Mouse (Mus musculus): Measurements from ENCODE around the gene Trim24.
"Not testable (repeated sequence)": the region's sequence is repeated elsewhere in the genome, so short reads cannot be mapped to it uniquely, and the experiment has no call there.

The Trim24 gene

GRCm38 (mm10) chr6:37870245-37871136 is at the start of gene Trim24:
Trim24 (plus strand) TSS chr6:37870811.
- peak; percentile 98 for DNase-seq (ENCODE audit: low spot score)

- no peak for DNase-seq (ENCODE audit: low spot score)
Measured at GRCm38 (mm10) chr6:37821531-37822051, 49.0 kb upstream of the Trim24 start.

- DNase-seq (ENCODE audit: low spot score), result no peak
Measured at GRCm38 (mm10) chr6:37822390-37822789, 48.2 kb upstream of the Trim24 start.

DNA sequence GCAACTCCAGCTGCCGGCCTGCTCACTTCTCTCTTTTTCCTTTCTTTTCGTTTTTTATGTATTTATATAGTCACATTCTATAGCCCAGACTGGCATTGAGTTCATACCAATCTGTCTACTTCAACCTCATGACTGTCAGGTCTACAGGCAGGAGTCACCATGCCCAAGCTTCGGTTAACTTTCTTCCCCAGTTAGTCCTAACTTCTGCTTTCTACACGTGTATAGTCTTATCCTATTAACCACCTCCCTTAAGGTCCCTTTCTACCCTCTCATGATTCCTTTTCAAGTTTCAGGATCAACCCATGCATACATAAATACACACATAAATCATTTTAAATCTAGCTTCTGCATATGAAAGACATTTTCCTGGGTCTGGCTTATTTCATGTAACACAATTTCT is 46.9 kb upstream of the Trim24 start:
- DNase-seq (ENCODE audit: low spot score), result no peak

DNA sequence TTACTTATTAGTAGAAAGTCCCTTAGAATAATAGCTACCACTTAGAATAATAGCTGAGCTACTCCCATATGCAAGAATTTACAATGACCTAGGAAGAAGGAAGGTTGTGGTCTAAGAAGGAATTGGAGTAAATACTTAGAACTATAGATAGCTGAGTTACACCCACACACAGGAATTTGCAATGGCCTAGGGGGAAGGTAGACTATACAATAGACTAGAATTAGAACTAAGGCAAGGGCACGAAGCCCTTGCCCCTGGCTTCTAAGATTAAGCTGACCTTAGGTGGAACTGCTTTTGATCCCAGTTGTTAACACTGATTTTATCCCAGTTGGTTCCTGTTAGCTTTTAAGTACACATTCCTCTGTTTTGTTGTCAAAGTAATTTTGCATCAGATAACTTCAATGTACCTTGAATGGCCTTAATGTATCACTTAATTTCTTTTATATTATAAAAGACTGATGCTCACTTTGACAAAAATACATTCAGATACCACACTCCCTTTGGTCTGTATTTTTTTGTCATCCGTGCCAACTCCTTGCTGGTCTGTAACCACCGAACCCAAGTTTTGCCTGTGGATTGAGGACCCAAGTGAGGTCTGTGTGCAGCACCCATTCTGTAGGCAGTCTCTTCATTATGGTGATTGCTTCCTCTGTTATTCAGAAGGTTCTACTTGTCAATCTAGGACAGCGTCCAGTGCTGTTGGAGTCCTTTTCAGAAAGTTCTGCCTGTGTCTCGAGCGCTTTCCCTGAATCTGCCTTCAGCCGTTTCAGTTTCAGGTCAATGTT is 45.1 kb upstream of the Trim24 start:
- DNase-seq (ENCODE audit: low spot score), result not testable (repeated sequence)

DNA sequence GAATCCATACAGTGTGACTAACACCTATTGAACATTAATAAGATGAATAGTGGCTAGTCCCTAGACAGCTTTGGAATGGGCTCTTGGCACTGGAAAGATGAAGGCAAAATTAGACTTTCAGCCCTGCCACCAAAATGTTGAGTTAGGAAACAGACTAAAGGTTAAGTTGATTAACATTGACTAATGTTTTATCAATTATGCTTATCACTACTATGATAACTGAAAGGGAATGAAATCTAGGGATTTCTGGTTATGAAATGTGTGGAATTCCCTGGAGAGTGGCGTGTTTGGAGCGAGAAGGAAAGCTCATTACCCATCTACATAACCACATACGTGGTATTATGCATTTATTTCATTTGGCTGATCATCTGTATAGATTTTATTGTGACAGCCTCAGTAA is 41.7 kb upstream of the Trim24 start:
- no peak for DNase-seq (ENCODE audit: low spot score)

DNA sequence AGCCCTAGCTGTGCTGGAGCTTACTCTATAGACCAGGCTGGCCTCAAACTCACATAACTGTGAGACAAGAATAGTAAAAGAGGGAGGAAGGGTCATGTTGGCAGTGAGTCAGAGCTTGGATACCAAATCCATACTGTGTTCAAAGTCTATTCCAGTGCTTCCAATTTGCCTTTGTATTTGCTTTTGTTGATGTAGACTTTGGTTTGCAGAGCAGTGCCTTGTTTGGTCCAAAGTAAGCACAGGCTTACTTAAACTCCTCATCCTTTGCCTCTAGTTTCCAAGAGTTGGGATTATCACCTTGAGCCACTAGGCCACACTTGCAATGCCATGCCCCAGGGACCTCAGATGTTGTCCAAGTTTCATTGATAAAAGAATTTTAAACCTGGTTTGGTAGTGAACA is 41.0 kb upstream of the Trim24 start:
- DNase-seq (ENCODE audit: low spot score), result no peak

DNA sequence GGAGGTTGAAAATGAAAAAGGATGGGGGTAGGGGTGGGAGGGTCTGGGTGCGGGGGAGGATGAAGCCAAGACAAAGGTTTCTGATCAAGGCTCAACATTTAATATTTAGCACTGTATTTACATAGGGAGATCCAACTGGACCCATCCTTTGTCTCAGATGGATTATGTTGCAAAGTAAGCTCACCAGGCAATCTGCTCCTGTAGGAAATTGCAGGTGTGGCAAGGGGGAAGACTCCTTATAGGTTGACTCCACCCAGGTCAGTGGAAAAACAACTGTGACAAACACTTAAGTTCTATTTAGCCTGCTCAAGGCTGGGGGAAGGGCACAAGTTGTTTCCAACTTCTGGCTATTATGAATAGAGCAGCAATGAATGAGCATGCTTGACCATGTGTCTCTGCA is 36.9 kb upstream of the Trim24 start:
- no peak for DNase-seq (ENCODE audit: low spot score)

DNA sequence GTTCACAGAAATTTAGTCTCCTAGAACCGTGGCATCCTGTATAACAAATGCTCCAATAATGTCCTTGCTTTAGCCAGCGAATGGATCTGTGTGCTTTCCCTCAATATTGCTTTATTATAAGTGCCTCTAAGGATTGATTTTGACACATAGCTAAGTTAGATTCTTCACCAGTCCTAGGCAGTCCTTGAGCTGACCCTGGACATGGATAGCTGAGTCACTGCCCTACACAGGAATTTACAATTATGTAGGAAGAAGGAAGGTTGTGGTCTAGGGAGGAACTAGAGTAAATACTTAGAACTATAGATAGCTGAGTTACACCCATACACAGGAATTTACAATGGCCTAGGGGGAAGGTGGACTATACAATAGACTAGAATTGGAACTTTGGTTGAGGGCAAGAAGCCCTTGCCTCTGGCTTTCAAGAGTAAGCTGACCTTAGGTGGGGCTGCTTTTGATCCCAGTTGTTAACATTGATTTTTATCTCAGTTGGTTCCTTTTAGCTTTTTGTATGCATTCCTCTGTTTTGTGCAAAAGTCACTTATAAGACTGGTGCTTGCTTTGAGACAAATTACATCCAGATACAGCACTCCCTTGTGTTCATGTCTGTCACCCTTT is 33.6 kb upstream of the Trim24 start:
- DNase-seq (ENCODE audit: low spot score), result not testable (repeated sequence)

DNA sequence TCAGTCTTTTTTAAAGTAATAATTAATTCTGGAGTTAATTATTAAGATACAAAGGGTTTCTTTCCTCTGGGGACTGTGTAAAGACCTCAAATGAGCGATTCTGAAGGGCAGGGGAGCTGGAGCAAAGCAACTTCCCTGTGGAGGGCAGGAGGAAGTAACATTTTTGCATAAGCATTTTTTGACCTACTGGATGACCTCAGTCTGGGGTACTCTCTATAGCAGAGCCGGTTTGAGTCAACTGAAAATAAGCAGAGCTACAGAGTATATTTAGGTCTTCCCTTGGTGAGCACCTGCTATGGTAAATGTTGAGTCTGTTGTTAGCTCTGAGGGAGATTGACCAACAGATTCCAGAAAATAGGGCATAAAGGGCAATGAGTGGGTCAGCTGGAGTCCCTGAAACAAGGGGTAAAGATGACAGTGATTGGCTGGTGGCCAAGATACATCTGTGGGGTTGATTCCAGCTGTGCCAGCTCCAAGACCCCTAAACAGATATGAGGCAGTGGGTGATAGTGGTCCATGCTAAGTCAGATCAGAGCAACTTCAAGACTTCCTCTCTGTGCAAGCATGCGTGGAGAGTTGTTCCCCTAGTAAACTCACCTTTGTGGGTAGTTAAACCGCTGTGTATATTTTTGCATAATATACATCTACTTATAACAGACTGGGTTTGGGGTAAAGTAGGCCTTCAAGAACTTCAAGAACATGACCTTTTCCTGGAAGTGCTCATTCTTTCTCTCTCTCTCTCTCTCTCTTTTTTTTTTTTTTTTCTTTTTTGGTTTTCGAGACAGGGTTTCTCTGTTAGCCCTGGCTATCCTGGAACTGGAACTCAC is 27.6 kb upstream of the Trim24 start:
- no peak for DNase-seq (ENCODE audit: low spot score)

DNA sequence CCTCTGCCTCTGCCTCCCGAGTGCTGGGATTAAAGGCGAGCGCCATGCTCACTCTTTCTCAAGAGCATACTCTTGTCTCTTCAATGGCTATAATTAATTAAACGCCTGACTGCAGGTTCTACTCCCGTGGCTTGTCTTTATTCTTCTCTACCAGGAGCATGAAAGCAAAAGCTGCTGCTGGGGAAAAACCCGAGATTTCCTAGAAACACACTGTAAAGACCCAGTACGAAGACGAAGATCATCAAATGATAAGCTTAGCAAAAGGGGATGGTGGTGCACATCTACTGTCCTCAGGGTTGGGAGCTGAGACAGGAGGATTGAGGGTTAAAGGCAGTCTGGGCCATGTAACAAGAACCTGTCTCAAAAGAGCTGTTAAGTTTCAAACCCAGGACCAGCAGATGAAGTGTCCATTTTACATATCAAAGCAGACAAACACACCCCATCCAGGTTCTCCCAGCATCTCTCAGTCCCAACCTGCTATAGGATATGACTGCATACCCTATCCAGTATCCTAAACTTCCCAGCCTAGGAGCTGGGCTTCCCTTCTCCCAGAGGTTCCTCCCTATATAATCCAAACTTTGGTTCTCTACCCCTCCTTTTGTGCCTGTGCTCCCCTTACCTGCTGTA is 26.9 kb upstream of the Trim24 start:
- DNase-seq (ENCODE audit: low spot score), result no peak

GRCm38 (mm10) chr6:37844947-37845346 is 25.7 kb upstream of the Trim24 start:
- DNase-seq (ENCODE audit: low spot score), result not testable (repeated sequence)

DNA sequence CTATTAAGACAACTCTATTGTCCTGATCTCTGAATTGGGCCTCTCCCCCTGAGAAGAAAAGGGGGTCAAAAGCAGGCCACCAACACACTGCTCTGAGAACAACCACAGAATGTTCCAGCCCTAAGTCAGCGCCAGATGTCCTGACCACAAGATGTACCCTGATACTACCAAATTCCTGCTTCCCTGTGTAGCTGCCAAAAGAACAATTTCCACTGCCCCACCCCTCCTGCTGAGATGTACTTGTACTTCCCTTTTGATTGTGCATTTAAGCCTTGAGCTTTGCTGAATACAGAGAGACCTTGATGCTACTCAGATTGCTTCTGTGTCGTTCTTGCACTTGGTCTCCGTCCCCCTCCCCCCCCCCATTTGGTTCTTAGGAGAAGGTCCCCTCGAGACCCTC is 23.1 kb upstream of the Trim24 start:
- DNase-seq (ENCODE audit: low spot score), result not testable (repeated sequence)

GRCm38 (mm10) chr6:37851352-37851751 is 19.3 kb upstream of the Trim24 start:
- DNase-seq (ENCODE audit: low spot score), result no peak

DNA sequence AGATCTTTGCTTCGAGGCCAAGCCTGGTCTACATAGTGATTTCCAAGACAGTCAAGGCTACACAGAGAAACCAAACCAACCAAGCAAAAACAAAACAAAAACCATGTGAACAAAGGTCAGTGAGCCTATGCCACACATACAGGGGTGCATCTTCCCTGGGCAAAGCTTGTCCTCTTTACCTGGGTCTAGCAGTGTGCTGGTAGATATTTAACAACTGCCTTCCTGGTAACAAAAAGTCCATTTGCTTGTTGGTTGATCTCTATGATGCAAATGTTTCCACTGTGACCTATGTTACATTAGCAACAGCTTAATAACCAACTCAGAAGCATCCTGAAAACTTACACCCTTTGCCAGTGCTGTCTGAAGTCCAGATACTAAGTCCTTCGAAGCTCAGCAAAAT is 17.3 kb upstream of the Trim24 start:
- no peak for DNase-seq (ENCODE audit: low spot score)

- DNase-seq (ENCODE audit: low spot score), result no peak
Measured at GRCm38 (mm10) chr6:37855384-37855783, 15.2 kb upstream of the Trim24 start.

- DNase-seq (ENCODE audit: low spot score), result not testable (repeated sequence)
Measured at GRCm38 (mm10) chr6:37856300-37856699, 14.3 kb upstream of the Trim24 start.

DNA sequence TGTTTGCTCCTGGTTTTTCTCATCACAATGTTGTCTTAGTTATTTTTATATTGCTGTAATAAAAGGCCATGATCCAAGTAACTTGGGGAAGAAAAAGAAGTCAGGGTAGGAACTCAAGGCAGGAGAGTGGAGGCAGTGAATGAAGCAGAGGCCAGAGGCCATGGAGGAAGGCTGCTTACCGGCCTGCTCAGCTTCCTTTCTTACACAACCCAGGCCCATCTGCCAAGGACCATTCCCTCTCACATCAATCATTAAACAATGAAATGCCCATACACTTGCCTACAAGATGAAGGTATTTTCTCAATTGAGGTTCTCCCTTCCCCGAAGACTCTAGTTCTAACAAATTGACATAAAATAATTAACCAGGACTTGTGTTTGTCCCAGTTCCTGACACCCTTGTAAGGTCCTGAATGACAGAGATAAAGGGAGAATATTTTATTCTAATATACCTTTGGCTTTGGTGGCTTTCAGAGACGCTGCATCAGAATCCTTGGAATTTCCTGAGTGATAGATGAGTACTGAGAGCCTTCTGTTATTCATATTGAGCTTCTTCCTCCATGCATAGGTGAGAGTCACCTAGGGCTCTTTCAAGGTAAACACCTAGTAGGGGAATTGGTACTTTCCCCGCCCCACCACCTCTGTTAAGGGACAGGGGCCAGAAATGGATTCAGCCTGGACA is 13.3 kb upstream of the Trim24 start:
- DNase-seq (ENCODE audit: low spot score), result no peak

GRCm38 (mm10) chr6:37858126-37858525 is 12.5 kb upstream of the Trim24 start:
- no peak for DNase-seq (ENCODE audit: low spot score)

- no peak for DNase-seq (ENCODE audit: low spot score)
Measured at GRCm38 (mm10) chr6:37862893-37863292, 7.7 kb upstream of the Trim24 start.
